Mouse (Mus musculus) liver, adult 2 months (tissue): ENCODE results near the gene Pla2g2f.

Experiments used
- CTCF ChIP-seq: fragments of 200-500 bp; IDR thresholded peaks from 2 replicates; pipeline ENCODE4 v1.5.1; 2011; ENCODE audit warnings: low read depth, low read length, control low read depth
- POLR2A ChIP-seq: fragments of 200-500 bp; IDR thresholded peaks from 2 replicates; pipeline ENCODE4 v1.6.1; 2011; ENCODE audit warnings: low read length, control low read depth; ENCODE audit not compliant: insufficient read depth; ENCODE audit errors: extremely low read depth

- TF ChIP-seq CTCF, result no peak
- TF ChIP-seq POLR2A, result no peak
Observed at GRCm38 (mm10) chr4:138702528-138702927, 54.9 kb downstream of the Pla2g2f start.
